Mouse (Mus musculus) mature B cell (primary cell): ENCODE results near the gene D17Wsu92e.

Source experiments
- in situ Hi-C: fragments of 300-500 bp; cut with MboI; formaldehyde crosslinking; loops from 2 replicates; pipeline ENCODE4 v1.14.3; 2019

The D17Wsu92e gene

GRCm38 (mm10) chr17:27790976-27791375 lies 29.5 kb downstream of the D17Wsu92e start:
- in situ Hi-C loops = no loop called here

GRCm38 (mm10) chr17:27790015-27790414 lies 30.4 kb downstream of the D17Wsu92e start:
- in situ Hi-C loops = no loop called here

GRCm38 (mm10) chr17:27788456-27789172 lies 31.8 kb downstream of the D17Wsu92e start:
- in situ Hi-C loops = no loop called here

- in situ Hi-C loops = no loop called here
Measured at GRCm38 (mm10) chr17:27783567-27783966, 36.9 kb downstream of the D17Wsu92e start.

GRCm38 (mm10) chr17:27781059-27781687 lies 39.3 kb downstream of the D17Wsu92e start:
- in situ Hi-C loops = no loop called here

GRCm38 (mm10) chr17:27779755-27780154 lies 40.7 kb downstream of the D17Wsu92e start:
- in situ Hi-C loops = no loop called here

- in situ Hi-C loops = no loop called here
Measured at GRCm38 (mm10) chr17:27778671-27779355, 41.6 kb downstream of the D17Wsu92e start.

GRCm38 (mm10) chr17:27777823-27778222 lies 42.6 kb downstream of the D17Wsu92e start:
- in situ Hi-C loops = no loop called here

- in situ Hi-C loops = no loop called here
Measured at GRCm38 (mm10) chr17:27774198-27774597, 46.2 kb downstream of the D17Wsu92e start.

GRCm38 (mm10) chr17:27771616-27772015 lies 48.8 kb downstream of the D17Wsu92e start:
- in situ Hi-C loops = no loop called here

GRCm38 (mm10) chr17:27768817-27769542 lies 51.5 kb downstream of the D17Wsu92e start:
- in situ Hi-C loops = no loop called here

GRCm38 (mm10) chr17:27767543-27767942 lies 52.9 kb downstream of the D17Wsu92e start:
- in situ Hi-C loops = no loop called here

GRCm38 (mm10) chr17:27767120-27767519 lies 53.3 kb downstream of the D17Wsu92e start:
- in situ Hi-C loops = no loop called here

- in situ Hi-C loops = no loop called here
Measured at GRCm38 (mm10) chr17:27765066-27765465, 55.4 kb downstream of the D17Wsu92e start.

- in situ Hi-C loops = no loop called here
Measured at GRCm38 (mm10) chr17:27764453-27764852, 56.0 kb downstream of the D17Wsu92e start.

- in situ Hi-C loops = no loop called here
Measured at GRCm38 (mm10) chr17:27762884-27763283, 57.6 kb downstream of the D17Wsu92e start.

GRCm38 (mm10) chr17:27761639-27762336 lies 58.7 kb downstream of the D17Wsu92e start:
- in situ Hi-C loops = no loop called here

- in situ Hi-C loops = no loop called here
Measured at GRCm38 (mm10) chr17:27760169-27760568, 60.3 kb downstream of the D17Wsu92e start.

- in situ Hi-C loops = no loop called here
Measured at GRCm38 (mm10) chr17:27751314-27752202, 68.9 kb downstream of the D17Wsu92e start.

- in situ Hi-C loops = no loop called here
Measured at GRCm38 (mm10) chr17:27750451-27750942, 70.0 kb downstream of the D17Wsu92e start.
